Mouse (Mus musculus) large intestine, adult 2 months (tissue): ENCODE data around the gene Dctpp1. TPM values are rescaled to one million over a fixed set of nuclear protein-coding genes. Genes with fewer than 3 reads are reported as not detected.

ENCODE experiments used
- DNase-seq: peaks from one replicate; pipeline ENCODE4 v3.0.0-alpha.2; 2012; ENCODE audit warnings: low read depth, low spot score
- WGBS: fragments of 180-500 bp; shearing (Covaris S2); methylation state at CpG from one replicate; pipeline ENCODE4 v1.1.7; 2018; 5-methylcytosine and 5-hydroxymethylcytosine counted together
- polyA plus RNA-seq: library from polyadenylated mRNA; depleted of rRNA; stranded (reverse); fragments of >200 nt; gene quantifications from 2 replicates; pipeline ENCODE4 v1.2.3, GENCODE M21; 2012

The Dctpp1 gene
- polyA plus RNA-seq, 1 experiment: 79.9 TPM

DNA sequence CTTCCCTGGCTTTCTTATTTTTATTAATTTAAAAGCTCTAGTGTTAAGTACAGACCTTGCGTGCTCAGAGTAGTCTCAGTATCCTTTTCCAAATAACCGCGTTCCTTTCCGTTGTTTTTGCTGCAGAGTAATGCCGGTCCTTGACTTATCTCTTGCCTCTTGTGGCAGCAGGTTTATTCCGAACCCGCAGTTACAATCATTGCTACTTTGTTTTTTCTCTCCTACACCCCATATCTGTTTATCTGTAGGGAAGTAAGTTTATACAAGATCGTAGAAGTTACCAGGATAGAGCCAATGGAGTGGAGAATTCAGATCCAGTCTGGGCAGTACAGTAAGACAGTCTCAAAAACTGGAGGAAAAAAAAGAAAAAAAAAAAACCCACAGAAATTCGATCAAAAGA lies 26.7 kb downstream of the Dctpp1 start:
- WGBS: 2% methylated on average over 9 of the region's 9 CpGs
- no peak for DNase-seq

DNA sequence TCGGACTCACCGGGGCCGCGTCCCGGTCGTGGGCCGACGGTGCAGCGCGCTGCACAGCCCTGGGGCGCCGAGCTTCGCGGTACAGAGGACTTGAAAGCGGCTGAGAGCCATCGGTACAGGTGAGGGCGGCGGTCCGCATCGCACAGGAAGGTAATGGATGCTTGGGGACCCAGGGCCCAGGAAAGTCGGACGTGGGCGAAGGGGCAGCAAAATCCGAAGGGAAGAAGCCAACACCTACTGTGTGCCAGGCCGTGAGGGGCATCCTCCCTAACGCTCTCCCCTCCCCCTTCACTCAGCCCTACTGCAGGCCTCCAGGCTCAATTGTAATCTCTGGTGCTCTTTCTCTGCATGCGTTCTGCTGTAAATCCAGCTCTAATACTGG lies 27.1 kb downstream of the Dctpp1 start:
- WGBS: under 1% methylated on average over 27 of the region's 27 CpGs
- DNase-seq: no peak

DNA sequence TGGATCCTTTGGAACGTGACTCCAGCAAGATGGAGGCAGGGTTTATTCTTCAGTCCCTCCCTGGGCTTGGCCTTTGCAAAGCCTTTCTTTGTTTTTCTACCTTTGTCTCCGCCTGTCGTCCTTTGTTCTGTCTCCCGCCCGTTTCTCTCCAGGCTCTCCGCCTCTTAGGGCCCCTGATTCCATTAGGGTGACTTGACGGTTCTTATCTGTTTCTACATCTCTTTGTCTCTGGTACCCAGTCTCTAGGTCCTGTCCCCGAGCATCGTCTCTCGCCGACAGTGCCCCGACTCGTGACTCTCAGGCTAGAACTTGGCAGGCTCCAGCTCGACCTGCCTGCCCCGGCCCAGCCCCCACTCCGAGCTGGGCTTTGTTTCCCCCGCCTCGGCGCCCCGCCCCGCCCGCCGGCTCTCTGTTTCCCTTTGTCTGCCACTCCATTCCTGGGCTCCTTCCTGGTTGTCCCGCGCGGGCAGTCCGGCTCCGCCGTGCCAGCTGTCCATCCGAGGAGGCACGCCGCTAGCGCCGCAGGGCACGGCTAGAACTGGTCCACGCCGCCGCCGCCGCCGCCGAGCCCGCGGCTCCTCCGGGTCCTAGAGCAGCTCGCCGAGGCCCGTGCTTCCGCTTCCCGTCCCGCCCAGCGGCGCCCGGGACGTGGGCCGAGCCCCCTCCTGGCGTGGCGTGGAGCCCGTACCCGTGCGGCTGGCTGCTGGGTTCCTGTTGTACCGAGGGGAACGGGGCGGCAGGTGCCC lies 27.7 kb downstream of the Dctpp1 start, which contains the start of the genes Zfp553 and Sept1:
Gene Zfp553 (plus strand): TSS at position 440 of the 746 bp plus-strand sequence.
Gene Sept1 (minus strand): TSS at position 509 of the 746 bp plus-strand sequence.
- under 1% methylated on average over 64 of the region's 64 CpGs for WGBS
- DNase-seq: no peak

DNA sequence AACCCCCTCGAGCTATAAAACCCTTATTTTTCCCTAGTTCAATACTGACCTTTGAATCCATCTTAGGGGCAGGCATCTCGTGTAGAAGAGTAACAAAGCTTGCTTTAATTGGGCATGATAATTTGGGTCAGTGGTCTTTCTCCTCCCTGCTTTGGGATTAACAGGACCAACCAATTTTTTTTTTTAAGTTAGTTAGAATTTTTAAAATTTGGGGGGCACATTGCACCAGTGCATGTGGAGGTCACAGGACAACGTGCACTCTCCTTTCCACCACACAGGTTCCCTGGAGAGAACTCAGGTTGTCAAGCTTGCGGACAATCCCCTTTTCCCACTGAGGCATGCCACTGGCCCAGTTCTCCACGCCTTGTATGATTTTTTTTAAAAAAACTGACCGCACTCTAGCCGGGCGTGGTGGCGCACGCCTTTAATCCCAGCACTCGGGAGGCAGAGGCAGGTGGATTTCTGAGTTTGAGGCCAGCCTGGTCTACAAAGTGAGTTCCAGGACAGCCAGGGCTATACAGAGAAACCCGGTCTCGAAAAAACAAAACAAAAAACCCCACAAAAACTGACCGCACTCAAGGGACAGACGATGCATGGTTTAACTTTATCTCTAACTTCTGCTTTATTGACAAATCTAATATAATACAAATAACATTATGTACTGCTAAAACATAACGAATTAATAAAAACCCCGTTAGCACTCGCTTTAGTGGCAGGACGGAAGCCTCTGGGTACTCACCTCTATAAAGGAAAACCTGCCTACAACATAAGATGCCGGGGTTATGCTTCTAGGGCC lies 28.5 kb downstream of the Dctpp1 start:
- no peak for DNase-seq
- WGBS: 2% methylated on average over 20 of the region's 20 CpGs

DNA sequence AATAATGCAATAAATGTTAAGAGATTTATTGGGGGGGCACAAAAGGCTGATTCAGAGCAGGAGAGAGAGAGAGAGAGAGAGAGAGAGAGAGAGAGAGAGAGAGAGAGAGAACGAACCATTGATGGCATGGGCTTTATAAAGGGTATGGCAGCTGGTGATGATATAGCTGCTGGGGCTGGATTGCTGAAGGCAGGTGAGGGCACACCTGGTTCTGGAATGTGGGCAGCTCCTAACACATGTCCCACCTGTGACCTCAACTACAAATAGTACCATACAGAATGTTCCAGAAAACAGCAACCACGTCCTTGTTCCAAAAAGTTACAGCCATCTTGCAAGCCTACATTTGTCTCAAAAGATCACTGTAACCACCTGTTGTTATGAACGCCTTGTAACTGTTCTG lies 29.1 kb downstream of the Dctpp1 start:
- 28% methylated on average over 3 of the region's 3 CpGs for WGBS
- no peak for DNase-seq

DNA sequence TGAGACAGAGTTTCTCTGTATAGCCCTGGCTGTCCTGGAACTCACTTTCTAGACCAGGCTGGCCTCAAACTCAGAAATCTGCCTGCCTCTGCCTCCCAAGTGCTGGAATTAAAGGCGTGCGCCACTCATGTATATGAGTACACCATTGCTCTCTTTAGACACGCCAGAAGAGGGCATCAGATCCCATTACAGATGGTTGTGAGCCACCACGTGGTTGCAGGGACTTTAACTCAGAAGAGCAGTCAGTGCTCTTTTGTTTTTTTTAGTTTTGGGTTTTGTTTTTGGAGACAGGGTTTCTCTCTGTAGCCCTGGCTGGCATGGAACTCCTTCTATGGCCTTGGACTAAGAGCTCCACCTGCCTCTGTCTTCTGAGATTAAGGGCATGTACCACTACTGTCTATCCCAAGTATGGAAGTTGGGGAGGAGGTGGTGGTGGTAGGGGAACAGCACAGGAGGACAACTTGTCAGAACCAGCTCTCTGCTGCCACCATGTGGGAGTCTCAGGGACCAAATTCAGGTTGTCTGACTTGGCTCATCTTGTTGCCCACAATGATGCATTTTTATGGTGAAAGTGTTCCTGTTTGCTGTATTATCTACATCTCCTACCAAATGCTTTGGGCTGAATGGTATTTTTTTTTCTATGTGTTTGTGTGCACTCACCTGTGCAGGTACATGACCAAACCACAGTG lies 31.8 kb downstream of the Dctpp1 start:
- DNase-seq: no peak

DNA sequence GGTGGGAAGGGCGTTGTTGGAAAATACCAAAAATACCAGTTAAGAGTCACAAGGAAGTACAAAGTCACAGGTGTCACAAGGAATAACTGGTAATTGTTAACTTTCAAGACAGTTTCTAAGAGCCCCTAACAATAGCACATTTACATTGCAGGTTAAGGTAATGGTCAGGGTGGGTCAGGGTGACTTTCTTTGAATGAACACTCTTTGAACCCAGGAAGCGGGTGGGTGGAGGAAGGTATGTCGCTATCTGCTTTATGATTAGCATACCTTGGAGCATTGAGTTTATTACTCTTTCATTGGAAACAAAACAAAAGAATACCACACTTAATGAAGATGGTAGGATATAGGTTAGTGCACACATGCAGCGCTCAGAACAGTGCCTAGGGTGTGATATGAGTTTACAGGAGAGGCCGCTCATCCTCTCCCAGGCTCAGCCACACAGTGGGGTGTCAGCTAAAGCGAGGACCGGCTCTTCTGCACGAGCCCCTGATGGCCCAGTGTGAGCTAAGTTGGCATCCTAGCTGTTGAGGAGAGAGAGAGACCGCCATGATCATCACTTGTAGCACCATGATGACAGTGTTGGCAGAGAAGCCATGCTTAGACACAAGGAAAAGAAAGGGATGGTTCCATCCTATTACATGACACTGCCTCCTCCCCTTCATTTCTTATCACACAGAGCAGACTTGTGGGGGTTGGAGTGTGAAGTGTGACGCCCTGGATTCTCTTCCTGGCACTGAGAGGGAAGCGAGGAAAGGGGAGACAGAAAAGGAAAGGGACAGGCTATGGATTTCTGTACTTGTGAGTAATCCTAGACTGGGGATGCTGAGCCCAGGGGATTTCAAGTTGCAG lies 35.1 kb downstream of the Dctpp1 start:
- no peak for DNase-seq
- 53% methylated on average over 11 of the region's 11 CpGs for WGBS

More for the DNA sequence above, 31.8 kb downstream of the Dctpp1 start:
- 53% methylated on average over 4 of the region's 4 CpGs for WGBS

DNA sequence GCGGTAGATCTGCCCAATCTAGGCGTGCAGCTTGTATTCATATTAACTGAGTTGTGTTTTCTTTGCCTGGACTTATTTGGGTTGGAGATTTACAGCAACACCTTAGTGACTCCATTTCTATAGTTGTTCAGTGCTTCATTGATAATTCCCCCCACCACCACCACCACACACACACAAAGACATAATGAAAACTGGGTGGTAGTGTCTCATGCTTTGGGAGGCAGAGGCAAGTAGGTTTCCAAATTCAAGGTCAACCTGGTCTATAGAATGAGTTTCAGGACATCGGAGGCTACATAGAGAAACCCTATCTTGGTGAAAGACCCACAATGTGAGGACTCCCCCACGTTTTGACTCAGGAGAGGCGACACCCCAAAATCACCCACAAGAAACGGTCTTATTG lies 35.9 kb downstream of the Dctpp1 start:
- 85% methylated on average over 6 of the region's 6 CpGs for WGBS
- DNase-seq: no peak

DNA sequence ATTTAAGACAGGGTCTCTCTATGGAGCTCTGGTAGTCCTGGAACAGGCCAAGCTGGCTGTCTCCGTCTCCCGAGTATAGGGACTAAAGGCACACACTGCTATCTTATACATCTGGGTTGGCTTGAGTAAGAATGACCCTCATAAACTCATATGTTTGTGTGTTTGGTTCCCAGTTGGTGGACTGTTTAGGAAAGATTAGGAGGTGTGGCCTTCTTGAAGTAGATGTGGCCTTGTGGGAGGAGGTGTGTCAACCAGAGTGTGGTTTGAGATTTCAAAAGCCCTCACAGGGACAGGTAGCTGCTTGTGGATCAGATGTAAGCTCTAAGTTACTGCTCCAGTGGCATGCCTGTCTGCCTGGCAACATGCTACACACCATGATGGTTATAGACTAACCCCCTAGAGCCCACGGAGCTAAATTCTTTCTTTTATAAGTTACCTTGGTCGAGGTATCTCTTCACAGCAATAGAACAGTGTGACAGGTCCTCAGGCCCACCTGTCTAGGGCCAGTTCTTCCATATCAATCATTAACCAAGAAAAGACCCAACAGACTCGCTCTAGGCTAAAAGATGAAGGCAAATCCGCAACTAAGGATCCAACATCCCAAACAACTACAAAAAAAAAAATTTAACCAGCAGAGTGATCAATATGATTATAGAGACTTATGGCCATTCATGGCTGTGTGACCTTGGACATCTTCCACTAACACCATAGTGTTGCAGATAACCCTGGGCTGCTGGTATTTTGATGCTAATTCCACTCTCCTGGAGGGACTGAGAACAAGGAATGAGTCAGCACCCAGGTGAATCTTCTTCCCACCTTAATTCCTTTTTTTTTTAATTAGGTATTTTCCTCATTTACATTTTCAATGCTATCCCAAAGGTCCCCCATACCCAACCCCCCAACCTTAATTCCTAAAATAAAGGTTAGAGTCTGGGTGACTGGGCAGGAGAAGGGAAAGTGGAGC lies 36.7 kb downstream of the Dctpp1 start:
- 70% methylated on average over 6 of the region's 6 CpGs for WGBS
- DNase-seq: no peak

DNA sequence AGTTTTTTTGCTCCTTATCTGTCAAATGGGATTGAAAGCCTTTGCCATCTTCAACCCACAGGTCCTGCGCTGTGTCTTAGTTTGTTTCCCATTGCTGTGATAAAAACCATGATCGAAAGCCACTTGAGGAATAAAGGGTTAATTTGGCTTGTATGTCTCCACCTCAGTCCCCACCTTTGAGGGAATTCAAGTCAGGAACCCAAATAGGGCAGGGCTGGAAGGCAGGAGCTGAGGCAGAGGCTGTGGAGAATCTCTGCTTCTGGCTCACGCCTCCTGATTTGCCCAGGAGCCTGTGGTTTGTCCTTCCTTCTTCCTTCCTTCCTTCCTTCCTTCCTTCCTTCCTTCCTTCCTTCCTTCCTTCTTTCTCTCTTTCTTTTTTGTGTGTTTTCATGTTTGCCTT lies 37.4 kb downstream of the Dctpp1 start:
- DNase-seq: no peak
- 97% methylated on average over 3 of the region's 3 CpGs for WGBS

DNA sequence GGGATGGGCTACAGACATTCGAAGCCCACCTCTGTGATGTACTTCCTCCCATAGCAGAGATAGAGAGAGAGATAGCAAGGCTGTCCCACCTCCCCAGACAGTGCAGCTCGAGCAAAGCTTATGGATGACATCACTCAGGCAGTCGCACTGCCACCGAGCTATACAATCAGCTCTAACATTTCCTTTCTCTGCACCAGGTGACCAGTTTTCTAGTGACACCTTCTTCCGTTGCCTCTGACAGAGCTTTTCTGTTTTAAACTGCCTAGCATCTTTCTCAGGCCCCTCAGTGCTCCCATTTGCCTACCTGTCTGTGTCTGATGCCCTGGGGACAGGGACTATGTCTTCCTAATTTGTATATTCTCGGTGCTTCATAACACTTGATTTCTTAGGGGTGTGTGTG lies 40.1 kb downstream of the Dctpp1 start:
- DNase-seq: no peak
- 65% methylated on average over 6 of the region's 6 CpGs for WGBS

DNA sequence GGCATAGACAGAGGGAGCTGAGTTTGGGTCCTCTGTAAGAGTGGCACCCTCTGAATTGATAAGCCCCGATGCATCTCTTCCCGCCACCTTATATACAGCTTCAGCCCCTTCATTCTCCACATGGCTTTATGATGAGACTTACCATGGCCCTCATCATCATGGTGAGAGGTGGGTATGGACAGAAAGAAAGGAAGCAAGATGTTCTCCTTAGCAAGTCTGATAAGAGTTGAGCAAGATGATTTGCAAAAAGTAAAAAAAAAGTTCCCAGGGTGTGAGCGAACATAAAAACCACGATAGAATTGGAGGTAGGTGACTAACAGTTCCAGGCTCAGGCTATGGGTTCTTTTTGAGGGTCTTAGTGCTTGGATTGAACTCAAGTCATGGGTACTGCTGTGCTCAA lies 41.8 kb downstream of the Dctpp1 start:
- 79% methylated on average over 4 of the region's 4 CpGs for WGBS
- DNase-seq: no peak

DNA sequence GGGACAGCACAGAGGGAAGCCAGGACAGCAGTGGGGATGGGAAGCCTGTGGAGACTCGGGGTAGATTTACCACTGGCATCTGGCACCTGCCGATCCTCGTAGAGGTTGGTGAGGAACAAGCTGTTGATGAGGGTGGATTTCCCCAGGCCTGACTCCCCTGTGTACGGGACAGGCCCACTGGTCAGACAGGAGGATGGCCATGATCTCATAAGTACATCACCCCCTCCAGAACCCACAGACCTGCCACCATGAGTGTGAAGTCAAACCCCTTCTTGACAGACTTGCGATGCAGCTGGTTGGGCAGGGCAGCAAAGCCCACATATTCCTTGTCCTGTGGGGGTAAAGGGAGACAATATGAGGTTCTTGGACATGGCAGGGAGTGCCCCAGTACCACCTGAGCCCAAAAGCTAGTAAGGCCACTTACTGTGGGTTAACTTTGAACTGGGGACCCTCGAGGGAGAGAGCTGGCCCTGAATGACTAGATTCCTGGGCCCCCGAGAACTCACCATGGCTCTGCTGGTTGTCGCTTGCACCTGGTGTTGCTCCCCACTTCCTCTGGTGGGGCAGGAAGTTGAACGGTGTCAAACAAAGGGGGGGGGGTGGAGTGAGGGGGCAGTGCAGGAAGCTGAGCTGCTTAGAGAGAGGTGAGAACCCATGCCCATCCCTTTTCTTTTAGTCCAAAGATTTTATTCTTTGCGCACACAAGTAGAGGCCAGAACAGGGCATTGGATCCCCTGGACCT lies 42.4 kb downstream of the Dctpp1 start:
- 65% methylated on average over 10 of the region's 10 CpGs for WGBS
- DNase-seq: no peak

DNA sequence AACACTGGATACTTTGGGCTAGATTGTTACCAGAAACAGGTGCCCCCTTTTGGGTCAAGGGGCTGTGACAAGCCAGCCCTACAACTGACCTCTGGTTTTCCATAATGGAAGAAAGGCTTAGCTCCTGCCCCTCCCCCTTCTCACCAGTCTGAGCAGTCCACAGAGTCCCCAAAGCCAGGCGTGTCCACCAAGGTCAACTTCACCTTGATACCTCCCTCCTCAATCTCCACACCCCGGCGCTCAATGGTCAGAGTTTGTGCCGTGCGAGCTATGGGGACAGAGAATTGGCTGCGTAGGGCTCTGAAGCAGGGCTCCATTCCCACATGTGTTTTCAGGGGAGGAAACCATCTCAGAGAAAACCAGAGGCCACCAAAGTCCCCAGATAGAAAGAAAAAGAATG lies 43.0 kb downstream of the Dctpp1 start:
- DNase-seq: no peak
- 77% methylated on average over 6 of the region's 6 CpGs for WGBS

DNA sequence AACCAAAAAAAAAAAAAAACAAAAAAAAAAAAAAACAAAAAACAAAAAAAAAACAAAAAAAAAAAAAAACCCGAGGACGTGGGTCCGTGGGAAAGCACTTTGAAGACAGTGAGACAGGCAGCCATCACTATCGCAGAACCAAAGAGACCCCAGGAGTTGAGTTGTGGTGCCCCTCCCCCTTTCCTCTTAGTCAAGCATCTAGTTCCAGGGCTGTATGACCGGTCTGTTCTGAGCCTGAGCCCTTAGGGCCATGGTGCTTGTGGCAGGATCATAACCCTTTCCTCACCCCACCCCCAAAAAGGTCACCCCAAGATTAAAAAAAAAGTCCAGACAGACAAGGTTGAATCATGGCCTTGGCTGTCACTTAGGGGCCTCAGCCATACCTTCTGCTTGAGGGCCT lies 44.2 kb downstream of the Dctpp1 start:
- WGBS: 93% methylated on average over 5 of the region's 5 CpGs
- DNase-seq: no peak

DNA sequence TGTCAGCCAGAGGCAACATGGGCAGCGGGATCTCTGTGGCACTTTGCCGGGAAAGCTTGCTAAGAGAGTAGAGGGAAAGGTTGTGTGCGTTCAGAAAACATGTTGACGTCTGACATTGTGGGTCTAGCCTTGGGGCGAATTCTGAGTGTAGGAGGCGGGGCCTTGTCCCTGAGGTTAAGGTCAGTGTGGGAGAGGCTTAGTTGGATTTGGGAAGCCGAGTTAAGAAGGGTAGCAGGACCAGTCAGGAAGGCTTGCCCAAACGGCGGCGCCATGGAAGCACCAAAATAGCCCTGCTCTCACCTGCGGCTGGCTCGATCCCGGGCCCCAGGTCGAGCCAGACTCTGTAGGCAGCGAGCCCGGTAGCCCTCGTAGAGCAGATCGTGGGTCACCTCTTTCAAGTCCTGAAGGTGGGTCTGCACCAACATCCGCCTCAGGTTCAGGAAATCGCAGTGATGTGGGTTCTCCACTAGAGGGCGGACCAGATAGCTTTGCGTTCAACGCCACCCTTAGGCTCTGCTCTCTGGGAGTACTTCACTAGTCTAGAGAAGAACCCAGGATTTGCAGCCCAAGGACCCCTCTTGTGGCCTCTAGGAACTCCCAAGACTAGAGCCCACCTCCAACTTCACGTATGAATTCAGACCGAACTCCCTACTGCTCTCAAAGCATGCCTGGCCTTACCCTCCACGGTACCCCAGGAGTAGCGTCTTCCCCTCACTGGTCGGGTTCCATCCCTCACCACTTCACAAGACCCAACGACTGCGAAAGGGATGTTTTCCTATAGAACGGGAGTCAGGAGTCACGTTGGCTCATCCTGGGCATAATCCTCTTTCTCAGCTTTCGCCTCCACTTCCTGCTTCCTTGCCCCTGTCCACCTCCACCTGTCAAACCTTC lies 45.3 kb downstream of the Dctpp1 start:
- WGBS: 27% methylated on average over 33 of the region's 33 CpGs

DNA sequence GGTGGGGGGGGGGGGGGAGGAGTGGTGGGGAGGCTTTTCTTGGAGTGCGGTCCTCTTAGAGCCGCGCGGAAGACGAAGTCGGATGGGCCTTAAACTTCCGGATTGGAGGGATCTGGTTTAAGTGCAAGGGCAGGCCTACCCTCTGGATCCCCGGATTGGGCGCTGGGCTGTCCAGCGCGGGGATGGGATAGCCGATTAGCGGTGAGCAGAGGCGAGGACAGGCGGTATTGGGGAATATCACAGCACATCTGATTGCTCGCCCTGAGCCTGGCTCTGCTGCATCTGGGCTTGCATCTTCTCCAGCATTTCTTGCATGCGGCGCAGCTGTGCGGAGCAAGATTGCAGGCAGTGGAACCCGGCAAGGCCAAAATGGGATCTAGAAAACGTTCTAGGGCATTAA lies 46.0 kb downstream of the Dctpp1 start:
- no peak for DNase-seq
- WGBS: 73% methylated on average over 21 of the region's 21 CpGs

More for the DNA sequence above, 45.3 kb downstream of the Dctpp1 start:
- no peak for DNase-seq
